Mouse (Mus musculus) kidney, adult 2 months (tissue): ENCODE measurements around the gene Aanat. TPM values are rescaled to one million over a fixed set of nuclear protein-coding genes. Genes with fewer than 3 reads are reported as not detected.
A peak's percentile ranks its signal among the peaks of the same experiment; 100 is the strongest.

Experiments
- DNase-seq: peaks from one replicate; pipeline ENCODE4 v3.0.0; 2021
- H3K27ac ChIP-seq: fragments of 200-500 bp; 2 replicates; pipeline ENCODE4 v1.5.1; 2012; ENCODE audit warnings: low read depth, low read length, control low read depth, inconsistent platforms; ENCODE audit not compliant: insufficient read depth
- H3K27me3 ChIP-seq: fragments of 200-500 bp; replicated peaks from 2 replicates; pipeline ENCODE4 v1.6.1; 2012; ENCODE audit warnings: mild to moderate bottlenecking, moderate library complexity, low read length, inconsistent platforms; ENCODE audit not compliant: control insufficient read depth, insufficient read depth
- H3K36me3 ChIP-seq: fragments of 200-500 bp; 2 replicates; pipeline ENCODE4 v1.6.1; 2012; ENCODE audit warnings: mild to moderate bottlenecking, moderate library complexity, low read length, inconsistent platforms; ENCODE audit not compliant: control insufficient read depth, insufficient read depth
- H3K4me1 ChIP-seq: fragments of 200-500 bp; 2 replicates; pipeline ENCODE4 v1.6.1; 2011; ENCODE audit warnings: low read length; ENCODE audit not compliant: control insufficient read depth, insufficient read depth
- H3K4me3 ChIP-seq: fragments of 200-500 bp; 2 replicates; pipeline ENCODE4 v1.5.1; 2011; ENCODE audit warnings: mild to moderate bottlenecking, low read depth, low read length, control low read depth; ENCODE audit not compliant: insufficient read depth
- CTCF ChIP-seq: fragments of 200-500 bp; conservative IDR thresholded peaks from 2 replicates; pipeline ENCODE4 v1.5.1; 2011; ENCODE audit warnings: low read depth, mild to moderate bottlenecking, control low read depth, low read length, moderate library complexity, mixed read lengths; ENCODE audit not compliant: insufficient read depth, insufficient read length
- POLR2A ChIP-seq: fragments of 200-500 bp; IDR thresholded peaks from one replicate; pipeline ENCODE4 v1.6.1; 2011; ENCODE audit warnings: low read depth, low read length, control low read depth
- WGBS: fragments of 180-500 bp; shearing (Covaris S2); methylation state at CpG from one replicate; pipeline ENCODE4 v1.1.7; 2018; 5-methylcytosine and 5-hydroxymethylcytosine counted together
- polyA plus RNA-seq: library from polyadenylated mRNA; depleted of rRNA; stranded (reverse); fragments of >200 nt; gene quantifications from 2 replicates; pipeline ENCODE4 v1.2.3, GENCODE M21; 2012

Aanat gene
- polyA plus RNA-seq, 1 experiment: not detected

- Histone ChIP-seq H3K4me1 (peaks cover 40% of the 10 kb centered on the region), H3K4me3 (peak overlapping the region; percentile 64), H3K27me3 (no peaks in the 10 kb centered on the region), H3K27ac (peak overlapping the region; percentile 34), H3K36me3 (no peaks in the 10 kb centered on the region)
- TF ChIP-seq CTCF: no peak
- TF ChIP-seq POLR2A: no peak
- peak; percentile 63 for DNase-seq
- 9% methylated on average over 40 of the region's 40 CpGs for WGBS
These were observed 37.3 kb downstream of the Aanat start for GRCm38 (mm10) chr11:116623281-116624124.

- no peaks in the 10 kb centered on the region for H3K27me3 ChIP-seq
- H3K36me3 ChIP-seq: no peaks in the 10 kb centered on the region
- peak overlapping the region; percentile 64 for H3K4me3 ChIP-seq
- 14% methylated on average over 42 of the region's 42 CpGs for WGBS
- H3K4me1 ChIP-seq: peaks cover 34% of the 10 kb centered on the region
- no peak for TF ChIP-seq POLR2A
- no peak for TF ChIP-seq CTCF
- DNase-seq: peak; percentile 93
- H3K27ac ChIP-seq: peak overlapping the region; percentile 34
These were observed 38.0 kb downstream of the Aanat start for GRCm38 (mm10) chr11:116624131-116624832.

- TF ChIP-seq CTCF: peak; percentile 61
- TF ChIP-seq POLR2A: no peak
- 83% methylated on average over 17 of the region's 17 CpGs for WGBS
- Histone ChIP-seq H3K36me3 (no peaks in the 10 kb centered on the region), H3K4me1 (peaks cover 30% of the 10 kb centered on the region), H3K4me3 (no peak overlapping the region), H3K27me3 (no peaks in the 10 kb centered on the region), H3K27ac (no peak overlapping the region)
- peak; percentile 59 for DNase-seq
These were observed 39.1 kb downstream of the Aanat start for GRCm38 (mm10) chr11:116625081-116626000.

GRCm38 (mm10) chr11:116626299-116627071 lies 40.3 kb downstream of the Aanat start, which contains the start of gene Rhbdf2:
Gene Rhbdf2, minus strand, starts transcription at chr11:116627019.
- no peak for TF ChIP-seq CTCF
- TF ChIP-seq POLR2A: no peak
- 81% methylated on average over 10 of the region's 10 CpGs for WGBS
- no peak for DNase-seq
- H3K4me1 ChIP-seq: peaks cover 19% of the 10 kb centered on the region
- H3K27me3 ChIP-seq: no peaks in the 10 kb centered on the region
- H3K4me3 ChIP-seq: no peak within 1 kb of the TSS
- no peaks in the 10 kb centered on the region for H3K36me3 ChIP-seq
- H3K27ac ChIP-seq: no peak within 1 kb of the TSS

- WGBS: 38% methylated on average over 10 of the region's 10 CpGs
- H3K4me3 ChIP-seq: no peak overlapping the region
These were observed 41.1 kb downstream of the Aanat start for GRCm38 (mm10) chr11:116627072-116628020.

GRCm38 (mm10) chr11:116628712-116629111 lies 42.5 kb downstream of the Aanat start:
- H3K4me1 ChIP-seq: no peaks in the 10 kb centered on the region
- no peaks in the 10 kb centered on the region for H3K27me3 ChIP-seq
- no peak overlapping the region for H3K4me3 ChIP-seq
- no peak overlapping the region for H3K27ac ChIP-seq
- WGBS: 58% methylated on average over 9 of the region's 9 CpGs
- DNase-seq: peak; percentile 91
- H3K36me3 ChIP-seq: no peaks in the 10 kb centered on the region
- TF ChIP-seq POLR2A (no peak), CTCF (peak; percentile 99)

More at GRCm38 (mm10) chr11:116627072-116628020, 41.1 kb downstream of the Aanat start:
- peak; percentile 35 for DNase-seq
- H3K36me3 ChIP-seq: no peaks in the 10 kb centered on the region
- no peak overlapping the region for H3K27ac ChIP-seq
- TF ChIP-seq POLR2A (no peak), CTCF (peak; percentile 40; the same call in 1 of the 2 replicates)
- no peaks in the 10 kb centered on the region for H3K27me3 ChIP-seq
- H3K4me1 ChIP-seq: peaks cover 11% of the 10 kb centered on the region
